Mouse (Mus musculus) embryonic fibroblast, embryonic 13.5 days (primary cell): Measurements from ENCODE around the gene F10. TPM values are rescaled to one million over a fixed set of nuclear protein-coding genes. Genes with fewer than 3 reads are reported as not detected.
A peak's percentile ranks its signal among the peaks of the same experiment; 100 is the strongest.
"Not testable (repeated sequence)": the region's sequence is repeated elsewhere in the genome, so short reads cannot be mapped to it uniquely, and the experiment has no call there.

Source experiments
- H3K27ac ChIP-seq: 2 replicates; pipeline ENCODE4 v1.5.1; 2012; ENCODE audit warnings: low read length, control low read depth, inconsistent platforms; ENCODE audit not compliant: insufficient read depth
- H3K4me1 ChIP-seq: 2 replicates; pipeline ENCODE4 v1.6.1; 2011; ENCODE audit warnings: low read length; ENCODE audit not compliant: control insufficient read depth, insufficient read depth
- H3K4me3 ChIP-seq: 2 replicates; pipeline ENCODE4 v1.5.1; 2011; ENCODE audit warnings: mild to moderate bottlenecking, control low read depth, low read length; ENCODE audit not compliant: insufficient read depth
- CTCF ChIP-seq: IDR thresholded peaks from 2 replicates; pipeline ENCODE4 v1.5.1; 2011; ENCODE audit warnings: mild to moderate bottlenecking, control low read depth, low read length, moderate library complexity, borderline replicate concordance; ENCODE audit not compliant: insufficient read depth
- POLR2A ChIP-seq: IDR thresholded peaks from 2 replicates; pipeline ENCODE4 v1.6.1; 2011; ENCODE audit warnings: low read depth, mild to moderate bottlenecking, control low read depth, low read length, moderate library complexity
- polyA plus RNA-seq: library from polyadenylated mRNA; stranded (reverse); fragments of >200 nt; gene quantifications from 2 replicates; pipeline ENCODE4 v1.2.4, GENCODE M21; 2011; ENCODE audit warnings: low read depth; ENCODE audit not compliant: missing spikeins, insufficient read length

F10 gene
- polyA plus RNA-seq, 1 experiment = not detected

DNA sequence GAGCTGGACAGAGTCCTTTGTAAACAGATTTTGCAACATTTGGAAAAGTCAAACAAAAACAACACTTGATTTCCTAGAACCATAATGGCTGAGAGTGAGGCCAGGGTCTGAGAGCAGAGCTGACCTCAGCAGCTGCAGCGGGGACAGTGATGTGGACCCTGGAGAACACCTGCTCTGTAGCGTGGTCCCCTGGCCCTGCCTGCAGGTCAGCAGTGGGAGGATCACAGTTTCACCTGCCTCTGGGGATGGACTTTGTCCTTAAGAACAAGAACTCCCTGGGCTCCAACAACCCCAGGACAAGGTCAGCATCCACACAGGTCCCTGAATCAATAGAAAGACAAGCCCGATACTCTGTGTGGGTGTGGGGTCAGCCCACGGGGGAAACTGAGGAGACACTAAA lies 20.2 kb downstream of the F10 start:
- H3K27ac ChIP-seq = no peak overlapping the region
- H3K4me3 ChIP-seq = no peak overlapping the region
- no peak for TF ChIP-seq CTCF
- TF ChIP-seq POLR2A = no peak
- no peaks in the 10 kb centered on the region for H3K4me1 ChIP-seq

DNA sequence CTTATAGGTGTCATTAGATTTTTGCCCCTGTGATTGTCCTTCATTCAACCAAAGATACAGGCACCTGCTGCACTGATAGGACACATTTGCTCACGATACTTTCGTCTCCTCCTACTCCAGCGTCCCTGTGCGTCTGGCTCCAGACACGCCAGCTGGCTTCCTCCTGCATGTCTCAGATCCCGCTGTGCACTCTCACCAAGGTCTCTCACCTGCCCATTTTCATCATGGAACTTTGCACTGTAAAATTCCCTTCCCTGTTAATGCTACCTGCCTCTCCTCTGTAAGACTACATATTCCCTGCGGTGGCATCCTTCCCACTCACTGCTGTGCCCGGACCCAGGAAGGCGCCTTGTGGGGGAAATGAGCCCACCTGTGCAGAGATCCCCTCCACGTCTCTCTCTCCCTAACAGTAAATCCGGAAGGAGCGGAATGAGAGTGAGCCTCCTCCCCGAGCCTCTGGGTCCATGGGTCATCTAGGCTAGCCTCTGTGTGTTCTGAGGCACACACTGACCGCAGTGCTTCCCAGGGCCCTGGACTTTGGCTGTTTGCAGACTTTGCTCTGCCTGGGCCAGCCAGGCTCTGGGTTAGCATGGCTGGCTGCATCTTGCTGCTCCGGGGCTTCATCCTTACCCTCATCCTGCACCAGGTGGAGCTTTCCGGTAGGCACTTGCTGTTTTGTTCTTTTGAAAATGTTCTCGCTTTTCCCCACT lies 23.5 kb downstream of the F10 start, which contains the start of gene Proz:
Gene Proz, plus strand, starts transcription at position 474 of the 710 bp plus-strand sequence.
- no peak within 1 kb of the TSS for H3K27ac ChIP-seq
- no peaks in the 10 kb centered on the region for H3K4me1 ChIP-seq
- TF ChIP-seq POLR2A = no peak
- TF ChIP-seq CTCF = no peak
- no peak within 1 kb of the TSS for H3K4me3 ChIP-seq

DNA sequence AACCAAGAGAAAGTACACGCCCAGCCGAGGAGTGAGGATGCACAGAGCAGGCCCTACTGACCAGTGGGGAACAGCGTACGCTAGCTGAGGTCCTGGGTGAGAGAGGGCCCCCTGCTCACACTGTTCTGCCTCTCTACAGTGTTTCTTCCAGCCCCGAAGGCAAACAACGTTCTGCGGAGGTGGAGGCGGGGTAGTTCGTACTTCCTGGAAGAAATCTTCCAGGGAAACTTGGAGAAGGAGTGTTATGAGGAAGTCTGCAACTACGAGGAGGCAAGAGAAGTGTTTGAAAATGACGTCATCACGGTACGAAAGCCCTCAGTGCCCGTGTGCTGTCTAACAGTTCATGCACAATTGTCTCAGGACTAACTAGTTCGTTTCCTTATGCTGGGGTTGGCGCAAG lies 26.0 kb downstream of the F10 start:
- H3K4me1 ChIP-seq = no peaks in the 10 kb centered on the region
- TF ChIP-seq CTCF (no peak), POLR2A (no peak)
- no peak overlapping the region for H3K4me3 ChIP-seq
- no peak overlapping the region for H3K27ac ChIP-seq

DNA sequence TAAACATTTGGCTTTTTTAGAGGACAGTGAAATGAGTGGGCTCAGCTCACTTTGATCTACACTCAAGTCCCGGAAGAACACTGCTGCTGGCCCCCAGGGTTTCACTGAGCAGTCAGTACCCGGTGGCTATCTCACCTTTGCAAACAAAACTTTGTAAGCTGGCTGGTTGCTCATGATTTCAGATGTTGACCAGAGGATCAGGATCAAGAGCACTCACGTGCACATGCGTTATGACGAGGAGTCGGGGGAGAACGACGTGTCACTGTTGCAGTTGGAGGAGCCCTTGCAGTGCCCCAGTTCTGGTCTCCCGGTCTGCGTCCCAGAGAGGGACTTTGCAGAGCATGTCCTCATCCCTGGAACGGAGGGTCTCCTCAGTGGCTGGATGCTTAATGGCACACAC lies 36.1 kb downstream of the F10 start:
- TF ChIP-seq POLR2A = no peak
- no peak for TF ChIP-seq CTCF
- Histone ChIP-seq H3K4me3 (no peak overlapping the region), H3K27ac (no peak overlapping the region), H3K4me1 (no peaks in the 10 kb centered on the region)

DNA sequence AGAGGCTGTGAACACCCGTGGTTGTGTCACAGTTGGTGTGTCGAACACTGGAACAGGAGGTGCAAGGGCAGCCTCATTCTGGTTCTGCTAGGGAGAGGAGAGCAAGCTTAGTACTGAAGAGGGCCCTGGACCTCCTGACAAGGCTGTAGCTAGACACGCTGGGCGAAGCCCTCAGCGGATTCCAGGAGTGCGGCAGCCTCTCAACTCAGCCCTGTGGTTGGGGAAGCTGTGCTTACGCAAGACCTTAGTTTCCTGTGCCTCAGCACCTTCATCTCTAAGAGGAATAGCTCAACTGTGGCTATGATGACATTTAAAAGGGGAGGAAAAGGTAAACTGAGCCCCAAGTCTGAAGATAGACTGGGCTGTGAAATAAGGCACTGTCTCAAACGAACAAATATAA lies 37.9 kb downstream of the F10 start:
- TF ChIP-seq POLR2A = no peak
- TF ChIP-seq CTCF = no peak
- H3K27ac ChIP-seq = no peak overlapping the region
- no peak overlapping the region for H3K4me3 ChIP-seq
- no peaks in the 10 kb centered on the region for H3K4me1 ChIP-seq

DNA sequence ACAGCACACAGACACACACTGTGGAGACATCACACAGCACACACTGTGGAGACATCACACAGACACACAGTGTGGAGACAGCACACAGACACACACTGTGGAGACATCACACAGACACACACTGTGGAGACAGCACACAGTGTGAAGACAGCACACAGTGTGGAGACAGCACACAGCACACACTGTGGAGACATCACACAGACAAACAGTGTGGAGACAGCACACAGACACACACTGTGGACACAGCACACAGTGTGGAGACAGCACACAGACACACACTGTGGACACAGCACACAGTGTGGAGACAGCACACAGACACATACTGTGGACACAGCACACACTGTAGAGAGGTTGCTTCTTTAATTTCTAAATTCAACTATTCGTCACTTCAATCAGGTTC lies 38.5 kb downstream of the F10 start:
- H3K27ac ChIP-seq, H3K4me3 ChIP-seq, H3K4me1 ChIP-seq: not testable (repeated sequence)

DNA sequence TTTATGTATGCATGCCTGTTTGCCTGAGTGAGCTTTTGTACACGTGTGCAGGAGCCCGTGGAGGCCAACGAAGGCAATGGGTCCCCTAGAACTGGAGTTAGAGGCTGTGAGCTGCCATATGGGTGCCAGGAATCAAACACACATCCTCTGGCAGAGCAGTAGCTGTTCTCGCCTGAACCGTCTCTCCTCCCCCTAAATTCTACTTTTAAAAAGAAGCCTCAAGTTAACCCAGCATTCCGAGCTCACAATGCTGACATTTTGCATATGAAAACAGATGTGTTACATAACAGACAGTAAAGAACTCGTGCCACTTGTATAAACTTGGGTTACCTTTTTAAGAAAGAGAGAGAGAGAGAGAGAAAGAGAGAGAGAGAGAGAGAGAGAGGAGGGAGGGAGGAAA lies 40.4 kb downstream of the F10 start:
- H3K4me1 ChIP-seq = no peaks in the 10 kb centered on the region
- TF ChIP-seq CTCF (no peak), POLR2A (no peak)
- no peak overlapping the region for H3K27ac ChIP-seq
- H3K4me3 ChIP-seq = no peak overlapping the region

DNA sequence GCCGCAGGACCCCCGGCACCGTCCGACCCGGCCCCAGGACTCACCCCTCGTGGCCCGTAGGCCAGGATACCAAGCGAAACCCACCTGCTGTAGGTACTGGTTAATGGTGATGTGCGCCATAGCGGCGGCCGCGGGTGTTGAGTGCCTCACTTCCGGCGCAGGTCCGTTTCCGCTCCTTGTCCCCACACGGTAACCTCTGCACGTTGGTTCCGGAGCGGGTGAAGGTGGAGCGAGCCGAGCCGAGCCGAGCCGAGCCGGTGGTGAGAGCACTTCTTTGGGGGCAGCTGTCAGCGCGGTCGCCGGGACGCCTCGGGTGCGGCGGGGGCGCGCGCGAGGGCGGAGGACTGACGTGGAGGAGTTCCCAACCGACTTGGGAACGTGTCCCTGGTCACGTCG lies 67.6 kb downstream of the F10 start:
- H3K4me1 ChIP-seq = peaks cover 5% of the 10 kb centered on the region; the same call in 1 of the 2 replicates
- H3K27ac ChIP-seq = peak overlapping the region; percentile 60
- peak overlapping the region; percentile 82 for H3K4me3 ChIP-seq
- TF ChIP-seq CTCF (no peak), POLR2A (peak; percentile 70)

DNA sequence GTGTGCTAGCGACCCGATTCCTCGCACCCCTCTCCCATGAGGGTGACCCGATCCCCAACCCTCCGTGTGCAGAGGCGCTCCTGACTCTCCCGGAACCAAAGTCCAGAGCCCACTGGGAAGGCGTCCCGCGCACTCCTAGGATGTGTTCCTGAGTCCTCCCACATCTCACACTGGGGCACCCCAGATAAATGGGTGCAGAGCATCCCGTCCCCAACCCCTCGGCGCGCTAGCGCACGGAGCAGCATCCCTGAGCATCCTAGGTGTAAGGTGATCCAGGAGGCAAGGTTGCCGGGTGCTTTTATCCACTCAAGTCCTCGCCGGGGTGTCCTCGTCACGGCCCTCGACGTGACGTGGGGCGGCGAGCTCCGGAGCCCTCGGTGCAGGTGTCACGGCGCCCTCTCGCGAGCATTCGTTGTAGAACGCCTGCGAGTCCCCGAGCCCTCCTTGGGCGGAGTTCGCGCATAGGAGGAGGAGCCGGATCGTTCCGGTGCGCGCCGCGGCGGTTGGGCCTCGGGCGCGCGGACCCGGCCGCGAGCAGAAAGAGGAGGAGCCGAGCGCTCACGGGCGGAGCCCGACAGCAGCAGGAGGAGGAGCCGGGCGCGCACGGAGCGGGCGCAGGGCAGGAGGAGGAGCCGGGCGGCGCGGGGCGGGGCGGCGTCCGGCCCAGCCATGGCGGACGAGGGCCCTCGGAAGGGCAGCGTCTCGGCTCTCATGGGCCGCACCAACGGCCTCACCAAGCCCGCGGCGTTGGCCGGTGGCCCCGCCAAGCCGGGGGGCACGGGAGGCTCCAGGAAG lies 68.2 kb downstream of the F10 start, which contains the start of the genes Pcid2 and Cul4a:
Gene Pcid2, minus strand, starts transcription at position 373 of the 795 bp plus-strand sequence.
Gene Cul4a, plus strand, starts transcription at position 535 of the 795 bp plus-strand sequence.
- H3K27ac ChIP-seq = peak within 1 kb of the TSS; percentile 60
- H3K4me3 ChIP-seq = peak within 1 kb of the TSS; percentile 82
- H3K4me1 ChIP-seq = peaks cover 5% of the 10 kb centered on the region; the same call in 1 of the 2 replicates
- peak; percentile 89 for TF ChIP-seq POLR2A
- TF ChIP-seq CTCF = peak; percentile 64; the same call in 1 of the 2 replicates
